Mouse (Mus musculus): ENCODE data around the gene Ccdc152. TPM values are rescaled to one million over a fixed set of nuclear protein-coding genes. Genes with fewer than 3 reads are reported as not detected.

The Ccdc152 gene
- total and polyA plus RNA-seq, 3 experiments, result 0.39 TPM; not detected in 2

DNA sequence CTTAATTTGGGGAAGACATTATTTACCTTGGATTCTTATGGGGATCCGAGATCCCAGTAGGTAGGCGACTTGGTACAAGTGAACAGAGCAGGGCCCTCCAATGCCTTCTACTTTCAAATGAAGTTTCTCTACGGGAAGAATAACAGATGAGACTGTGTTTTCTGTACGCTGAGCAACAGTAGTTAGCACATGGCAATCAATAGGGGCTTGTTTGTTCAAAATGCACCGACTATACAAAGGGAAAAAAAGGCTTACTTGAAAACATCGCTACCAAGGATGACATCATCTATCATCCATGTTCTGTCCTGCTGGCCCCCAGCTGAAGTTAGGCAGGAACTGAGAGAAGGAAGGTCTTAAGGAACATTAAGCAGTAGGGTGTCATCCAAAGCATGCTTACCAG lies 35.1 kb downstream of the Ccdc152 start, which contains the start of gene Selenop:
TSS of gene Selenop (plus strand) at position 301 of the 400 bp plus-strand sequence.
- Histone ChIP-seq H3K4me1 (ENCODE audit: control insufficient read depth, insufficient read depth, low read length) (peaks cover 6% of the 10 kb centered on the region), H3K27ac (peak within 1 kb of the TSS; percentile 97), H3K27me3 (ENCODE audit: control insufficient read depth, insufficient read depth, low read length) (no peaks in the 10 kb centered on the region), H3K9ac (ENCODE audit: low read depth, low read length) (no peak within 1 kb of the TSS), H3K36me3 (ENCODE audit: control insufficient read depth, insufficient read depth, low read length) (peaks cover 1% of the 10 kb centered on the region; the same call in 1 of the 2 replicates), H3K79me2 (replicated peaks; ENCODE audit: control insufficient read depth, insufficient read depth, low read length) (0 out of 2 replicates have a peak, but pooled peaks cover 1% of the 10 kb centered on the region), H3K4me3 (no peak within 1 kb of the TSS)
- TF ChIP-seq EP300 (IDR thresholded peaks at IDR 0.05; ENCODE audit: insufficient read depth, low read depth, low read length) (no peak), CTCF (IDR thresholded peaks at IDR 0.05) (no peak), POLR2A (IDR thresholded peaks at IDR 0.05; ENCODE audit: insufficient read depth, low read depth, low read length) (no peak)
- WGBS, result 84% methylated on average over 6 of the region's 6 CpGs
- DNase-seq, result no peak
- intact Hi-C loops (cut with DNase I), result no loop called here

DNA sequence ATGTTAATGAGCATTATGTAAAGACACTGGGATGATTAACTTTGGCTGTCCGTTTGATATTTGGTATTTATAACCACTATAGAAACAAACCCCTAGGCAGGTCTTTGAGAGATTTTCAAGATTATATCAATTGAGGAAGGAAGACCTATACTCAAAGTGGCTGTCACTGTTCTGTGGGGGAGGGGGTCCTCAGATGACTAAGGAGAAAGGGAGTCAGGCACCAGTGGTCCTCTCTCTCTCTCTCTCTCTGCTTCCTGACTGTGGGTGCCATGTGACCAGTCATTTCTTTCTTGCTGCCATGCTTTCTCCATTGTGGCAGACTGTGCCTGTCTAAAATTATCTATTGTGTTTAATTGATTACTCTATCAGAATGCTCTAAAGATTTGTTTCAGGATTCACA lies 38.5 kb downstream of the Ccdc152 start:
- intact Hi-C loops (cut with DNase I), result no loop called here
- Histone ChIP-seq H3K27me3 (ENCODE audit: control insufficient read depth, insufficient read depth, low read length) (no peaks in the 10 kb centered on the region), H3K4me1 (ENCODE audit: control insufficient read depth, insufficient read depth, low read length) (peaks cover 2% of the 10 kb centered on the region), H3K9ac (ENCODE audit: low read depth, low read length) (no peak overlapping the region), H3K79me2 (replicated peaks; ENCODE audit: control insufficient read depth, insufficient read depth, low read length) (no peaks in the 10 kb centered on the region), H3K4me3 (no peak overlapping the region), H3K27ac (no peak overlapping the region), H3K36me3 (ENCODE audit: control insufficient read depth, insufficient read depth, low read length) (no peaks in the 10 kb centered on the region; the same call in 1 of the 2 replicates)
- 82% methylated on average over 1 of the region's 1 CpGs for WGBS
- no peak for DNase-seq
- no peak for TF ChIP-seq EP300 (IDR thresholded peaks at IDR 0.05; ENCODE audit: insufficient read depth, low read depth, low read length)
- TF ChIP-seq CTCF (IDR thresholded peaks at IDR 0.05), result no peak
- no peak for TF ChIP-seq POLR2A (IDR thresholded peaks at IDR 0.05; ENCODE audit: insufficient read depth, low read depth, low read length)

DNA sequence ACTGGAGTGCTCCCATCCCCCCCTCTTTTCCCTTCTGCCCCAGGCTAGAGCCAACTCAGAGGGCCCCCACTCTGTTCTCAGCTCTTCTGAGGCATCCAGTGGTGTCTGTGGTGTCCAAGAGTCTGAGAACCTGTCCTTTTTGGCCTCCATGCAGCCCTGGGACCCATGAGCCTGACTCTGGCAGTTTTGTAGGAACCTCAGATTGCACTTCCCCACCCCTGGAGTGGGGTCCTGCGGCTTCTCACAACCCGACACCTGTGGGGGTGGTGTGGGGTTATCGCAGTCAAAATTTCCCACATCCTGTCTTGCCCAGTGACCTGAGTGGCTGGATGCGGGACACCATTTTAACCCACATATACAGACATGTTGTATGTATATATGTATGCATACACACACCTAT lies 39.0 kb downstream of the Ccdc152 start:
- no peaks in the 10 kb centered on the region for H3K27me3 ChIP-seq (ENCODE audit: control insufficient read depth, insufficient read depth, low read length)
- no peak overlapping the region for H3K27ac ChIP-seq
- TF ChIP-seq CTCF (IDR thresholded peaks at IDR 0.05) (no peak), EP300 (IDR thresholded peaks at IDR 0.05; ENCODE audit: insufficient read depth, low read depth, low read length) (no peak), POLR2A (IDR thresholded peaks at IDR 0.05; ENCODE audit: insufficient read depth, low read depth, low read length) (no peak)
- H3K4me1 ChIP-seq (ENCODE audit: control insufficient read depth, insufficient read depth, low read length), result no peaks in the 10 kb centered on the region; the same call in none of the 2 replicates
- H3K4me3 ChIP-seq, result no peak overlapping the region
- intact Hi-C loops (cut with DNase I), result no loop called here
- no peak for DNase-seq
- WGBS, result 87% methylated on average over 4 of the region's 4 CpGs
- H3K36me3 ChIP-seq (ENCODE audit: control insufficient read depth, insufficient read depth, low read length), result no peaks in the 10 kb centered on the region
- no peaks in the 10 kb centered on the region for H3K79me2 ChIP-seq (replicated peaks; ENCODE audit: control insufficient read depth, insufficient read depth, low read length)
- no peak overlapping the region for H3K9ac ChIP-seq (ENCODE audit: low read depth, low read length)

DNA sequence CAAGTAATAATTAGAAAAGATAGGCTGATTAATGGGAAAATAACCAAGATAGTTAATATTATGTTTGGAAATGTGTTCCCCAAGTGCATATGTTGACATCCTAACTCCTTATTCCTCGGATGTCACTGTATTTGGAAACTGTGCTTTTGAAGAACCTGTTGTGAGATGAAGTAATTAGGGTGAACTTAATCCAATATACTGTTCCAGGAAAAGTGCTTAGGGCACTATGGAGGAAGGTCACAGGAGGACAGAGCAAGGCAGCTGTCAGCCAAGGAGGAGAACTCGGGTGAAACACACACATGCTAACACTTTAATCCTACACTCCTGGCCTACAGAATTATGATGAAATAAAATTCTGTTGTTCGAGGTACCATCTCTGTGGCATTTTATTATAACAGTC lies 40.4 kb downstream of the Ccdc152 start:
- no peaks in the 10 kb centered on the region; the same call in 1 of the 2 replicates for H3K4me1 ChIP-seq (ENCODE audit: control insufficient read depth, insufficient read depth, low read length)
- H3K36me3 ChIP-seq (ENCODE audit: control insufficient read depth, insufficient read depth, low read length), result no peaks in the 10 kb centered on the region
- H3K4me3 ChIP-seq, result no peak overlapping the region
- WGBS, result 60% methylated on average over 3 of the region's 3 CpGs
- H3K9ac ChIP-seq (ENCODE audit: low read depth, low read length), result no peak overlapping the region
- intact Hi-C loops (cut with DNase I), result no loop called here
- DNase-seq, result no peak
- TF ChIP-seq POLR2A (IDR thresholded peaks at IDR 0.05; ENCODE audit: insufficient read depth, low read depth, low read length) (no peak), CTCF (IDR thresholded peaks at IDR 0.05) (no peak)
- H3K27ac ChIP-seq, result no peak overlapping the region
- no peaks in the 10 kb centered on the region for H3K79me2 ChIP-seq (replicated peaks; ENCODE audit: control insufficient read depth, insufficient read depth, low read length)
- no peaks in the 10 kb centered on the region for H3K27me3 ChIP-seq (ENCODE audit: control insufficient read depth, insufficient read depth, low read length)

DNA sequence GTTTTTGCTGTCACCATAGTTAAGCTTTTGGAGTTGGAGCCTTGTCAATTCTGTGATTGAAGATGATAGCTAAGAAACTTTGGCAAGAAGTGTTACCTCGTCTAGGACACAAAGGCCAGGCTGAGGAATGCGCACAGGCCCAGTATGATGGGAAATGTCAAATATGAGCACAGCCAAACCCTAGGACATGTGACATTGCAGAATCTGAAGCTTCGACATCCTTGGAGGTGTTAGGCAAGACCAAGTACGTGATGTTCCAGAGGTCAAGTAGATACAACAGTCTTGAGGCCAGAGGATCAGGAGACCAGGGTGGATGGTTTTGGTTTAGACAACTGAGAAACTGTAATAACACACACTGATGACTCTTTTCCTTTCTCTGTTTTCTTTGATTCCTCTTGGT lies 43.0 kb downstream of the Ccdc152 start:
- H3K4me1 ChIP-seq (ENCODE audit: control insufficient read depth, insufficient read depth, low read length), result no peaks in the 10 kb centered on the region; the same call in 1 of the 2 replicates
- TF ChIP-seq POLR2A (IDR thresholded peaks at IDR 0.05; ENCODE audit: insufficient read depth, low read depth, low read length) (no peak), CTCF (IDR thresholded peaks at IDR 0.05) (no peak), EP300 (IDR thresholded peaks at IDR 0.05; ENCODE audit: insufficient read depth, low read depth, low read length) (no peak)
- no peak overlapping the region for H3K27ac ChIP-seq
- intact Hi-C loops (cut with DNase I), result no loop called here
- no peaks in the 10 kb centered on the region for H3K27me3 ChIP-seq (ENCODE audit: control insufficient read depth, insufficient read depth, low read length)
- 78% methylated on average over 4 of the region's 4 CpGs for WGBS
- DNase-seq, result no peak
- no peak overlapping the region for H3K4me3 ChIP-seq
- no peak overlapping the region for H3K9ac ChIP-seq (ENCODE audit: low read depth, low read length)
- H3K79me2 ChIP-seq (replicated peaks; ENCODE audit: control insufficient read depth, insufficient read depth, low read length), result no peaks in the 10 kb centered on the region
- H3K36me3 ChIP-seq (ENCODE audit: control insufficient read depth, insufficient read depth, low read length), result no peaks in the 10 kb centered on the region

DNA sequence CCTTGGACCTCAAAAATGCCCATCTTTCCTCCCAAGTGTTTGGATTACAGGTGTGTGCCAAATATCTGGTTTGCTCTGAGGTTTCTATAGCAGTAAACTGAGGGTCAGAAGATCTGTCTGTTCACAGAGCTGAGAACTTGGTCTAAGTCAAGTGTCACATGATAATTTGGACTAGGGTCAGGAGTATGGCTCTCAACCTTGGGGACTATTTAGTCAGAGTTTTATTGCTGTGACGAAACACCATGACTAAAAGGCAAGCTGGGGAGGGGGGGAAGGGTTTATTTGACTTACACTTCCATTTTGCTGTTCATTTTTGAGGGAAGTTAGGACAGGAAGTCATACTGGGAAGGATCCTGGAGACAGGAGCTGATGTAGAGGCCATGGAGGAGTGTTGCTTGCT lies 44.3 kb downstream of the Ccdc152 start:
- DNase-seq, result no peak
- Histone ChIP-seq H3K79me2 (replicated peaks; ENCODE audit: control insufficient read depth, insufficient read depth, low read length) (no peaks in the 10 kb centered on the region), H3K4me3 (no peak overlapping the region), H3K27me3 (ENCODE audit: control insufficient read depth, insufficient read depth, low read length) (no peaks in the 10 kb centered on the region), H3K36me3 (ENCODE audit: control insufficient read depth, insufficient read depth, low read length) (no peaks in the 10 kb centered on the region), H3K4me1 (ENCODE audit: control insufficient read depth, insufficient read depth, low read length) (no peaks in the 10 kb centered on the region; the same call in 1 of the 2 replicates), H3K27ac (no peak overlapping the region), H3K9ac (ENCODE audit: low read depth, low read length) (no peak overlapping the region)
- intact Hi-C loops (cut with DNase I), result no loop called here
- TF ChIP-seq CTCF (IDR thresholded peaks at IDR 0.05) (no peak), POLR2A (IDR thresholded peaks at IDR 0.05; ENCODE audit: insufficient read depth, low read depth, low read length) (no peak), EP300 (IDR thresholded peaks at IDR 0.05; ENCODE audit: insufficient read depth, low read depth, low read length) (no peak)
- 96% methylated on average over 1 of the region's 1 CpGs for WGBS
